Mouse (Mus musculus) heart, adult 2 months (tissue): ENCODE results near the gene Mfsd5.

Source experiments
- CTCF ChIP-seq: fragments of 200-600 bp; IDR thresholded peaks from 2 replicates; pipeline ENCODE4 v1.8.1; 2022; ENCODE audit warnings: antibody characterized with exemption, mild to moderate bottlenecking, moderate library complexity
- POLR2A ChIP-seq: fragments of 200-500 bp; IDR thresholded peaks from 2 replicates; pipeline ENCODE4 v1.6.1; 2011; ENCODE audit warnings: mild to moderate bottlenecking, low read depth, low read length, control low read depth; ENCODE audit not compliant: insufficient read depth

GRCm38 (mm10) chr15:102233896-102234295, 45.4 kb upstream of the Mfsd5 start:
- TF ChIP-seq CTCF (no peak), POLR2A (no peak)
